Mouse (Mus musculus) cerebellum, adult 2 months (tissue): ENCODE data around the gene Atp6v0b. TPM values are rescaled to one million over a fixed set of nuclear protein-coding genes. Genes with fewer than 3 reads are reported as not detected.

Experiments used
- DNase-seq, 2 experiments: peaks; one replicate each; pipeline ENCODE4 v3.0.0; 2021
- H3K27ac ChIP-seq: fragments of 200-500 bp; 2 replicates; pipeline ENCODE4 v1.5.1; 2012; ENCODE audit warnings: low read length, control low read depth, inconsistent platforms; ENCODE audit not compliant: insufficient read depth
- H3K27me3 ChIP-seq: fragments of 200-500 bp; 2 replicates; pipeline ENCODE4 v1.6.1; 2012; ENCODE audit warnings: inconsistent platforms, mild to moderate bottlenecking, low read length, moderate library complexity; ENCODE audit not compliant: control insufficient read depth, insufficient read depth
- H3K4me1 ChIP-seq: fragments of 200-500 bp; 2 replicates; pipeline ENCODE4 v1.6.1; 2011; ENCODE audit warnings: low read length; ENCODE audit not compliant: control insufficient read depth, insufficient read depth
- H3K4me3 ChIP-seq: fragments of 200-500 bp; replicated peaks from 2 replicates; pipeline ENCODE3; 2011; ENCODE audit warnings: mild to moderate bottlenecking, low read depth, low read length, control low read depth; ENCODE audit not compliant: insufficient read depth
- CTCF ChIP-seq: fragments of 200-500 bp; IDR thresholded peaks from 2 replicates; pipeline ENCODE4 v1.5.1; 2011; ENCODE audit warnings: low read depth, mild to moderate bottlenecking, control low read depth, low read length, moderate library complexity, borderline replicate concordance; ENCODE audit not compliant: insufficient read depth
- POLR2A ChIP-seq: fragments of 200-500 bp; IDR thresholded peaks from 2 replicates; pipeline ENCODE4 v1.6.1; 2011; ENCODE audit warnings: low read length, control low read depth, borderline replicate concordance; ENCODE audit not compliant: insufficient read depth
- WGBS: fragments of 180-500 bp; shearing (Covaris S2); methylation state at CpG from one replicate; pipeline ENCODE4 v1.1.7; 2018; 5-methylcytosine and 5-hydroxymethylcytosine counted together
- polyA plus RNA-seq: library from polyadenylated mRNA; depleted of rRNA; stranded (reverse); fragments of >200 nt; gene quantifications from 2 replicates; pipeline ENCODE4 v1.2.3, GENCODE M21; 2012; rRNA removed

Atp6v0b gene
- 669 and 676 TPM in 2 replicates for polyA plus RNA-seq

GRCm38 (mm10) chr4:117887133-117887532 lies at the start of gene Atp6v0b:
Atp6v0b (minus strand) TSS chr4:117887333.
- WGBS = under 1% methylated on average over 37 of the region's 37 CpGs
- Histone ChIP-seq H3K27ac (peak within 1 kb of the TSS; percentile 49; the same call in 1 of the 2 replicates), H3K4me1 (peaks cover 22% of the 10 kb centered on the region), H3K4me3 (peak within 1 kb of the TSS; percentile 93), H3K27me3 (no peaks in the 10 kb centered on the region)
- TF ChIP-seq POLR2A (peak; percentile 88), CTCF (no peak)
- DNase-seq = peak; percentile 96

DNA sequence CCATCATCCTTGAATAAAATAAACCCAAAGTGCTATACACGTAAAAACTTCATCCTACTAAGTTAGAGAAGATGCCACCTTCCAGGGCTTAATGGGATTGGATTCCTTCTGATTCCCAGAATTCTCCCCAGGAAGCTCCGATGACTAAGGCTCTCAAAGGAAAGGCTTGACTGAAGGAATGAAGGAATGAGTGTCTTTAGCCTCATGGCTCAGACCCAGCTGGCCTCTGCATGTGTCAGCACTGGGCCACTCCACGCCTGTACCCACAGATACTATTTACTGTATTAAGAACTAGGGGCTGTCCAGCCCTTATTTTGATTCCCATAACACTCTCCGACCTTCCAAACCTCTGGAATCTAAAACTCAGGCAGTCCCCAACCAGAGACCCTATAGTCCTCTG lies 46.9 kb upstream of the Atp6v0b start:
- 84% methylated on average over 4 of the region's 4 CpGs for WGBS

DNA sequence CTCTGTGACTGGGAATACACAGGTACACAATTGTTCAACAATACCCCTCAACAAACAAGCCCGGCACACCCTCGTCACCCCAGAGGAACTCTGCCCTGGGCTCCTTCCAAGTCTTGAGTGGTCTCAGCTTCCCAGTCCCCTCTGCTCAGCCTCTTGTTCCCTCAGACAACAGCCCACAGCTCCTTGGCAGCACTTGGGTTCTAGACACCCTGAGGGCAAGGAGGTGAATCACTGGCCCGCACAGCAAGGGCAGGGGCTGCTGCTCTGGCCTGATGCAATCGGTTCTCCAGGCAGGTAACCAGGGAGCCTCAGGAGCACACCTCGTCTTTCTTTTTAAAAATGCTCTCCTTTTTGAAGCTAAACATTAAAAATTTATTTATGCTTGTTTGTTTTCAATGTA lies 46.1 kb upstream of the Atp6v0b start:
- TF ChIP-seq CTCF (no peak), POLR2A (no peak)
- no peak for DNase-seq
- no peaks in the 10 kb centered on the region; the same call in 1 of the 2 replicates for H3K27me3 ChIP-seq
- no peak overlapping the region for H3K4me3 ChIP-seq
- peaks cover 6% of the 10 kb centered on the region; the same call in 1 of the 2 replicates for H3K4me1 ChIP-seq
- no peak overlapping the region for H3K27ac ChIP-seq
- 83% methylated on average over 5 of the region's 5 CpGs for WGBS

More for the DNA sequence above, 46.9 kb upstream of the Atp6v0b start:
- peaks cover 6% of the 10 kb centered on the region; the same call in 1 of the 2 replicates for H3K4me1 ChIP-seq
- TF ChIP-seq CTCF (no peak), POLR2A (no peak)
- H3K4me3 ChIP-seq = no peak overlapping the region
- DNase-seq = no peak
- H3K27me3 ChIP-seq = no peaks in the 10 kb centered on the region; the same call in 1 of the 2 replicates
- no peak overlapping the region for H3K27ac ChIP-seq

GRCm38 (mm10) chr4:117929391-117929881 lies 42.3 kb upstream of the Atp6v0b start, which contains the start of gene Artn:
Artn (minus strand) TSS chr4:117929763.
- TF ChIP-seq POLR2A (no peak), CTCF (no peak)
- WGBS = 1% methylated on average over 33 of the region's 33 CpGs
- Histone ChIP-seq H3K4me1 (peaks cover 6% of the 10 kb centered on the region; the same call in 1 of the 2 replicates), H3K4me3 (no peak within 1 kb of the TSS), H3K27ac (no peak within 1 kb of the TSS), H3K27me3 (no peaks in the 10 kb centered on the region; the same call in 1 of the 2 replicates)
- DNase-seq = peak in 1 of 2 experiments; percentile 32

GRCm38 (mm10) chr4:117928699-117929241 lies 41.6 kb upstream of the Atp6v0b start:
- H3K27me3 ChIP-seq = no peaks in the 10 kb centered on the region; the same call in 1 of the 2 replicates
- TF ChIP-seq POLR2A = no peak
- TF ChIP-seq CTCF = peak; percentile 61; the same call in 1 of the 2 replicates
- H3K4me1 ChIP-seq = peaks cover 6% of the 10 kb centered on the region; the same call in 1 of the 2 replicates
- DNase-seq = peak; percentile 48 to 61
- WGBS = 2% methylated on average over 13 of the region's 13 CpGs
- no peak overlapping the region for H3K4me3 ChIP-seq
- no peak overlapping the region for H3K27ac ChIP-seq

- WGBS = 19% methylated on average over 6 of the region's 6 CpGs
- peak in 1 of 2 experiments; percentile 45 for DNase-seq
- no peak overlapping the region for H3K27ac ChIP-seq
- no peaks in the 10 kb centered on the region; the same call in 1 of the 2 replicates for H3K27me3 ChIP-seq
- peak; percentile 71 for TF ChIP-seq CTCF
- no peak for TF ChIP-seq POLR2A
- peaks cover 6% of the 10 kb centered on the region; the same call in 1 of the 2 replicates for H3K4me1 ChIP-seq
- H3K4me3 ChIP-seq = no peak overlapping the region
These were observed 41.1 kb upstream of the Atp6v0b start for GRCm38 (mm10) chr4:117928234-117928633.

DNA sequence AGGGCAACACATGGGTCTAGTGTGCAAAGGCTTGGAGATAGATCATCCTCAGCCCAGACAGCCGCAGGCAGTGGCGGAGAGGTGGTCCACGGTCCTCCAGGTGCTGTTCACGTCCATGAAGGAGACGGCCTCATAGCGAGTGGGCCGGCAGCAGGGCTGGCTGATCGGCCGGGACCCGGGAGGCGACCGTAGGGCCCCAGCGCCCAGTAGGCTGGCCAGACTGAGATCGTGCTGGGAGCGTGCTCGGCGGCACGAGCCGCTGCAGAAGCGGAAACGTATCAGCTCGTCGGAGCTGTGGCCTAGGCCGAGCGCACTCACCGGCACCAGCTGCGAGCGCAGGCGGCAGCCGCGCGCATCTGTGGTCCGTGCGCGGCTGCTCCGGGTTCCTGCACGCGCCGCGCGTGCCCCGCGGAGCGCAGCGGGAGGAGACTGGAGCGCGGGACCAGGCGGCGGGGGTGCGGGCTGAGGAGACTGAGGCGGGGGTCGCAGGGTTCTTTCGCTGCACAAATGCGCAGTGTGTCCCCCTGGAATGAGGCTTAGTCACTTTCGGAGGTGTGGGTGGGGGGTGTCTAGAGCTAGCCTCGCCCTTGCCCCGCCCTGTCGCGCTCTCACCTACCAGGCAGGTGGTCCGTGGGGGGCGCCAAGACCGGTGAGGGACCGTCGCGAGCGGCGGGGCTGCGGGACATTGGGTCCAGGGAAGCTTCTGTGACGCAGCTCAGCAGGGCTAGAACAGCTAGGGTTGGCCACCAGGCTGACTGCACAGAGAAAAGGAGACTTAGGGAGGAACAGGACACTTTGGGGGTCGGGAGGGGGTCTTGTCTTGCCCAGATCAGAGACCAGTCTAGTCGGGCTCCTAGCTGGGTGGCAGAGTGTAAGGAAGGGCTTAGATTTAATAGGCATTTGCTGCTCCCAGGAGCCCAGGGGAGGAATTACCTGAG lies 39.7 kb upstream of the Atp6v0b start:
- Histone ChIP-seq H3K27ac (no peak overlapping the region), H3K4me3 (peak overlapping the region; percentile 55), H3K27me3 (no peaks in the 10 kb centered on the region; the same call in 1 of the 2 replicates), H3K4me1 (peaks cover 6% of the 10 kb centered on the region; the same call in 1 of the 2 replicates)
- TF ChIP-seq POLR2A (no peak), CTCF (peak; percentile 49; the same call in 1 of the 2 replicates)
- DNase-seq = peak; percentile 52 to 64
- 1% methylated on average over 71 of the region's 71 CpGs for WGBS

DNA sequence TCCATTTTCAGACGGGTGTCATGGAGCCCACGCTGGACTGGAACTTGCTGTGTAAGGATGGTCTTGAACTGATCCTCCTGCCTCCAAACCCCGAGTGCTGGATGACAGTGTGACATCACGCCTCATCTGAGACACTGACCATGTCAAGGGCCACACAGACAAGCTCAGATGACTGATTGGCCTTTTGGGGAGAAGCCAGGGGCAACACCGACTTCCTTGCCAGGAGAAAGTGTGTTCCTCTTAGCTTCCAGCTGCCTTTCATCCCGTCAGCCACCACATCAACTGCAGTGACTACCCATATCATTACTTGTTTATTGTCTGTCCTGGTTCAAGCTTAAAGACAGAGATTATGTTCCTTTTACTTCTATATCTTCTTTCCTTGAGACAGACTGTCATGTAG lies 37.8 kb upstream of the Atp6v0b start:
- 73% methylated on average over 4 of the region's 6 CpGs for WGBS
- Histone ChIP-seq H3K4me1 (peaks cover 6% of the 10 kb centered on the region; the same call in 1 of the 2 replicates), H3K4me3 (no peak overlapping the region), H3K27ac (no peak overlapping the region), H3K27me3 (no peaks in the 10 kb centered on the region; the same call in 1 of the 2 replicates)
- TF ChIP-seq CTCF = no peak
- no peak for TF ChIP-seq POLR2A
- DNase-seq = no peak
